Mouse (Mus musculus) central nervous system, embryonic 18 days (tissue): ENCODE measurements around the gene Ube2s. TPM values are rescaled to one million over a fixed set of nuclear protein-coding genes. Genes with fewer than 3 reads are reported as not detected.

Source experiments
- polyA plus RNA-seq: library from polyadenylated mRNA; depleted of rRNA; stranded (reverse); fragments of >200 nt; gene quantifications from 2 replicates; pipeline ENCODE4 v1.2.3, GENCODE M21; 2012; rRNA removed

Ube2s gene
- 351 and 378 TPM in 2 replicates for polyA plus RNA-seq

DNA sequence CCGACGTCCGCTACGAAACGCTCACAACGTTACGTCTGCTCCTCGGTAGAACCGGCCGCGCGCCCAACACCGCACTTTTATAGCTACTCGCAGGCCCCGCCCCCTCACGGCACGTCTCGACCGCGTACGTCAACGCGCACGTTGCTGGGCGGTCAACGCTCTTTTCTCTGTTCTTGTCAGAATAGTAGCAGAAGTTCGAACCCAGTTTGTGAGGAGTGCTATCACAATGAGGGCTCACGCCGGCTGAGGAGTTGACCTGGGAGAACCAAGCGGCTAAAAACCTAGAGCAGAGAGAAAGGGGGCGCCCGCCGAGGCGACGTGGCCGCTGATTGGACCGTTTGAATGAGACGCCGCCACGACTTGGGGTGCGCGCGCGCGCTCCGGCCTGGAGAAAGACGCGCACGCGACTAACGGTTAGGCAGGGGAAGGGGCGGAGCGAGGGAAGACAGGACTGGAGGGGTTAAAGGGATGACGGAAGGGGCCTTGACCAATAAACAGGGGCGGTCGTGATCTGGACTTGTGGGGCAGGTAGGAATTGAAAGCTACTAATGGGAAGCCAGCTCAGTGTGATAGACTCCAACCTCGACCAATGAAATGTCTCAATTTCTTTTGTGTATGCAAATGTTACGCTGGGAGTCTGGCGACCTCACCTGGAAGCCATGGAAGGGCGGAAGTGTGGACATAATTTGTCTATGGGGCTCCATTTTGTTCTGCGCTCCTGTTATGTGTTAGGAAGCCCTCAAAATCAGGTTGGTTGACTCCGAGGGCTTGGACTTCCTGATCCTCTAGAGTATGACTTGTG is at the start of gene Ube2s:
Ube2s (minus strand) TSS at position 288 of the 802 bp plus-strand sequence.

DNA sequence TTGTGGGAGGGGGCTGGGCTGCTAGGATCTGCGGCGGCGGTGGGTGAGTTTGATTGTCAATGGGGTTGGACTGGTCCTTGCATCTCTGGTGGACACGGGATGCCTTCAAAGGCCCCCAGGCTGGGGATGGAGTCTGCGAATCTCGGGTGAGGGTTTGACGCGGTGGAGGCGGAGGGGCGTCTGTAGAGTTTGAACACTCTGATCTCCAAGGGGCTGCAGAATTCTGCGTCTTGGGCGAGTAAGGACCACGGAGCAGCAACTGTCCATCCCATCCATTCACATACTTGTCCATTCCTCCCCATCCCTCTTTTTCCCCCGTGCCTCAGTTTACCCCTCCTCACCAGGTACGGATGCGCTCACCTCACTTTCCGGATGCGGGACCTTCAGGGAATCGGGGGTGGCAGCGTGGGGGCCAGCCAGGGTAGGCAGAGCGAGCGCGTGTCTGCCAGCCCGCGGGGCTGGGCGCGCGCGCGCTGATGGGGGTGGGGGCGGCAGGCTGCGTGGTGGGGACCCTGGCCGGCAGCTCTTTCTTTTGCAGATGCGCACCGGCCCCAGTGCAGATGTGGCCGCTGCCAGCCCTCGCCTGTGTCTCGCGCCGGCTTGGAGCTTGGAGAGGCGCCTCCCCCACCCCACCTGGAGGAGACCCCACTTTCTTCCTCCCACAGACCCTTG is 32.0 kb upstream of the Ube2s start, which contains the start of gene Shisa7:
Shisa7 (minus strand) TSS at position 452 of the 672 bp plus-strand sequence.

DNA sequence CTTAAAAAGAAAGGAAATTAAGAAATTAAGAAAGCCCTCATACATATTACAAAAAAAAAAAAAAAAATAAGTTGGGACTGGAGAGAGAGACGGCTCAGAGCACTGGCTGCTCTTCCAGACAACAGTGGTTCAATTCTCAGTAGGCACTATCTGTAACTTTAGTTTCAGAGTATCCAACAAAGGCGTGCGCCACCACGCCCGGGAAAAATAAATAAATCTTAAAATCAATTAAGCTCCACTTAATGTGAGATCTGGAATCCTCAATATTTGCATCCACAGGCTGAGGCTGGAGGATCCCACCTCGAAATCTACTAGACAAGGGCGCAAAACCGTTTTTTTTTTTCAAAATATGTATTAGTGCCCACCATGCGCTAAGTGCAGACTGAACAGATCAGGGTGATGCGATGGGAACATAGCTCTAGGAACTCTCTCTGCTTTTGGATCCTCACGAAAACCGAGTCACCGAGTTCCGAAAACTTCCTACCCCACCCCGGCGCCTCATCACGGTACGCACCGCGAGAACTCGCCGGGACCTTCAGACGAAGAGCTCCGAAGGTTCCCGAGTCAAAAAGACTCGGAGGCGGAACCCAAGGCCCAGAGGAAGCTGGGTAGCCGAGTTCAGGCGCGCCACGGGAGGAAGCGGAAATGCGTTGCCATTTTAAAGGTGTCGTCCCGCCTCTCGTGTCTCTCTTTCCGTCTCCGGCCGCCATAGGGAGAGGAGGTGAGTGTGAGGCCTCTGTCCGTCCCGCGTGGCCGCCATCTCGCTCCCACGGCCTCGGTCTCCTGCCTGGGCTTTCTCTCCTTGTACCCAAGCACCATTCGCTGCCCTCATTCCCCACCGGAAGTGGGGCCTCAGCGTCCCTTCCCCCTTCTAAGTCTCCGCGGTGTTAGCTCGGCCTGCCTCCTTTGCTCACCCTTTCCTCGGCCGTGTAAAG is 19.8 kb downstream of the Ube2s start, which contains the start of gene Rpl28:
Rpl28 (plus strand) TSS at position 597 of the 935 bp plus-strand sequence.

DNA sequence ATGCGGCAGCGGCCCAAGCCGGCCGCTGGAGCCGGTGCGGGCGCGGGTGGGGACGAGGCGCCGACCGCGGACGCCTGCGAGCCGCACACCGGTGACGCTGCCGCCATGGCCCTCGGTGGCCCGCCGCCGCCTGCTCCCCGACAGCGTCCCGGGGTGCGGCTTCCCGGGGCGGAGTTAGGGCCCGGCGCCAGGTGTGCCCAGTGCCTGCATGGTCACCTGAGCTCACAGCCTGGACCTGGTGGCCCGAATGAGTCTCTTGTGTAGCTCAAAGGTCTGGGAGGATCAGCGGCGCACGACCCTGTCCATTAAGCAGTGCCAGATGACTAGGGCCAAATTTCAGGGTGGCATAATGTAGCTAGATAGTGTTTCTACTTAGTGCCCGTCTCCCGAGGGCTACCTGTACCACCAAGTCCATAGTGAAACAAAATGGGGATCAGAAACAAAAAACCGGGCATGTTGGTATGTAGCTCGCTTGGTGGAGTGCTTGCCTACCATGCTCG is 22.9 kb downstream of the Ube2s start, which contains the start of gene Tmem238:
Tmem238 (minus strand) TSS at position 221 of the 500 bp plus-strand sequence.

DNA sequence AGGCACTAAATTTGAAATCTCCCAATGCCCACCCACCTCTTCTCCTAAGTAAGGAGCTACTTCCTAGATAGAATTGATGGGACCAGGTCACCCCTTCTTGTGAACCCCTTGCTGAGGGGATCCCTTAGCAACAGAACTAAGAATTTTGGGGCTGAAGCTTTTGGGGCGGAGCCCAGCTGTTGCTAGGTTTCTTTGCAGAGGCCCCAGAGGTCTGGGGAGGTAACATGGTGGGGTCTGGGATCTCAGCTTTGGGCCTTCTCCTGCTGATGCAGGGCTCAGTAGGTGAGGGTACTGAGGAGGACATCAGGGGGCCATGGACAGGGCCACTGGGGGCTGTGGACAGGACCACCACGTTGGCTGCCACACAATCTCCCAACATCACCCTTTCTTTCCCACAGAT is 29.6 kb downstream of the Ube2s start, which contains the start of the genes Il11 and Tmem190:
Il11 (minus strand) TSS at position 101 of the 400 bp plus-strand sequence.
Tmem190 (plus strand) TSS at position 179 of the 400 bp plus-strand sequence.

DNA sequence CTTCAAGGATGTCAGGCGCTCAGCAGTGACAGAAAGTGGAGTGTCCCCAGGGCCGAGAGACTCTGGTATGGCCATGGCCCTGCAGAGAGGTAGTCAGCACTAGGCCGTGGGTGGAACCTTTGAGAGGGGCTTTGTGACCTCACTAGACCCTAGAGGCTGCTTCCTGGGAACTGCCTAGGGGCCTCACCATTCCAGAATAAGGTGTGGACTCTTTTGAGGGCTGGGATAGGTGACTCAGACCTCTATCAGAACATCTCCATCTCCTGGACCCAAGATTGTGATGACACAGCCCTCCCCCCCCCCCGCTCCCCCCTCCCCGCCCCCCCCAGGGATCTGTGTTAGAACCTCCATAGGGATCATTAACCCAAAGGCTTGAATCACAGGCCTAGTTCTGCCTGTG is 41.2 kb downstream of the Ube2s start, which contains the start of gene Fam71e2:
Fam71e2 (minus strand) TSS at position 101 of the 400 bp plus-strand sequence.

DNA sequence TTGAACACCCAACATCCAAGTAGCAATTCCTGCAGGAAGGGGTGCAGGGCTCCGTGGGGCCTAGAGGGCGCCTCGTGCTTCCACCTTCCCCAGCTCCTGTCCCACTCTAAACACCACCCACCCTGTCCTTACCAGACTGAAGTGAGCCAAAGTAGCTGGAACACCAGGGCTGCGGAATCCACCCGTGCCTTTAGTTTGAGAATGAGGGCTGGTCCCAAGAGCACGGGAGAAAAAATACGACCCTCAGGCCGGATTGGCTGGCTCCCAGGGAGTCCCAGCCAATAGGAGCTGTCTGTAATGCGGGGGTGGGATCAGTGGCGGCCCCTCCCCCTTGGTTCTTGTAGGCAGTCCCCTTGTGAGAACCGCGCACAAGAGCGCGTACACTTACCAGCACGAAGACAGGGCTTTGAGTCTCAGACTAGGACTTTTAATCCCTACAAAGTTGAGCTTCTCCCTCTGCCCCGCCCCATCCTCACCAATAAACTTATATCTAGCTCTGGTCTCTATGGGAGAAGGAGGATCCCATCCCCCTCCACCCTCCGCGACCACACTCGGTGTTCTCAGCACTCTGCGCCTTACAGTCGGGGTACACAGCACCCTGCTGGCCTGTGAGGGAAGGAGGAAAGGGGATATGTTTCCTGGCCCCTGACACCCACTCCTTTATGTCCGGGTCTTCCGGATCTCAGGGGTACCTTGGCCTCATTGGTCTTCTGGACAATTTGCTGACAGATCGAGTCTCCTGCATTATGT is 59.4 kb downstream of the Ube2s start, which contains the start of gene Cox6b2:
Cox6b2 (minus strand) TSS at position 274 of the 750 bp plus-strand sequence.

Other genes starting within 250 kb of the Ube2s start
- 3.0 and 3.2 TPM in 2 replicates for gene Ptprh, start 208.5 kb downstream of the Ube2s start, polyA plus RNA-seq
- 37.0 and 37.6 TPM in 2 replicates for gene Tmem86b, start 181.2 kb downstream of the Ube2s start, polyA plus RNA-seq
- 101 and 103 TPM in 2 replicates for gene Ppp6r1, start 153.6 kb downstream of the Ube2s start, polyA plus RNA-seq
- gene Hspbp1, start 127.5 kb downstream of the Ube2s start, polyA plus RNA-seq, result 102 and 104 TPM in 2 replicates
- 143 and 158 TPM in 2 replicates for gene Brsk1, start 122.0 kb downstream of the Ube2s start, polyA plus RNA-seq
- 0.11 and 0.14 TPM in 2 replicates for gene Tmem150b, start 87.3 kb downstream of the Ube2s start, polyA plus RNA-seq
- gene Kmt5c, start 72.5 kb downstream of the Ube2s start, polyA plus RNA-seq, result 112 and 122 TPM in 2 replicates
- gene Cox6b2, start 59.5 kb downstream of the Ube2s start, polyA plus RNA-seq, result 29.6 and 43.1 TPM in 2 replicates
- gene Fam71e2, start 41.3 kb downstream of the Ube2s start, polyA plus RNA-seq, result 0.03 TPM in 1 of 2 replicates, not detected in the other
- gene Il11, start 29.7 kb downstream of the Ube2s start, polyA plus RNA-seq, result 0.49 and 0.62 TPM in 2 replicates
- not detected in 2 replicates for gene Tmem190, start 29.7 kb downstream of the Ube2s start, polyA plus RNA-seq
- gene Tmem238, start 22.9 kb downstream of the Ube2s start, polyA plus RNA-seq, result 6.4 and 7.8 TPM in 2 replicates
- 289 and 373 TPM in 2 replicates for gene Rpl28, start 19.7 kb downstream of the Ube2s start, polyA plus RNA-seq
- 155 and 178 TPM in 2 replicates for gene Shisa7, start 32.1 kb upstream of the Ube2s start, polyA plus RNA-seq
- 2.4 and 3.1 TPM in 2 replicates for gene Isoc2b, start 57.7 kb upstream of the Ube2s start, polyA plus RNA-seq
- 6.4 and 7.5 TPM in 2 replicates for gene Isoc2a, start 64.6 kb upstream of the Ube2s start, polyA plus RNA-seq
- 0.89 and 1.0 TPM in 2 replicates for gene Gm36210, start 93.9 kb upstream of the Ube2s start, polyA plus RNA-seq
- 8.0 and 9.8 TPM in 2 replicates for gene Zfp628, start 102.6 kb upstream of the Ube2s start, polyA plus RNA-seq
- 34.3 and 37.0 TPM in 2 replicates for gene Nat14, start 109.4 kb upstream of the Ube2s start, polyA plus RNA-seq
- gene Ssc5d, start 113.2 kb upstream of the Ube2s start, polyA plus RNA-seq, result 2.5 and 3.2 TPM in 2 replicates
- gene Sbk2, start 151.8 kb upstream of the Ube2s start, polyA plus RNA-seq, result 0.12 and 0.23 TPM in 2 replicates
- 1.9 and 2.0 TPM in 2 replicates for gene Sbk3, start 158.6 kb upstream of the Ube2s start, polyA plus RNA-seq
- 83.5 and 95.4 TPM in 2 replicates for gene Zfp579, start 183.6 kb upstream of the Ube2s start, polyA plus RNA-seq
- 9.7 and 10.5 TPM in 2 replicates for gene Zfp524, start 201.8 kb upstream of the Ube2s start, polyA plus RNA-seq
- gene Fiz1, start 202.1 kb upstream of the Ube2s start, polyA plus RNA-seq, result 30.6 and 33.0 TPM in 2 replicates
- not detected in 2 replicates for gene Gm44973, start 202.9 kb upstream of the Ube2s start, polyA plus RNA-seq
- 28.3 and 32.9 TPM in 2 replicates for gene Zfp865, start 207.8 kb upstream of the Ube2s start, polyA plus RNA-seq
- 70.7 and 72.2 TPM in 2 replicates for gene Ccdc106, start 208.0 kb upstream of the Ube2s start, polyA plus RNA-seq
- gene 4632433K11Rik, start 221.5 kb upstream of the Ube2s start, polyA plus RNA-seq, result not detected in 2 replicates
- 5.8 and 7.8 TPM in 2 replicates for gene Zfp784, start 225.9 kb upstream of the Ube2s start, polyA plus RNA-seq
- 46.8 and 62.8 TPM in 2 replicates for gene Zfp580, start 238.9 kb upstream of the Ube2s start, polyA plus RNA-seq
- 319 and 341 TPM in 2 replicates for gene U2af2, start 249.6 kb upstream of the Ube2s start, polyA plus RNA-seq